Mouse (Mus musculus): ENCODE data around the gene Ttc7b.

- TF ChIP-seq CTCF (IDR thresholded peaks at IDR 0.05; ENCODE audit: low read depth) = no peak
- TF ChIP-seq EP300 (IDR thresholded peaks at IDR 0.05; ENCODE audit: low read depth) = no peak
Observed at GRCm38 (mm10) chr12:100313209-100313608, 207.4 kb downstream of the Ttc7b start.

Data from liver, postnatal 0 days (tissue).